Mouse (Mus musculus) lung, postnatal 0 days (tissue): ENCODE data around the gene Rinl. TPM values are rescaled to one million over a fixed set of nuclear protein-coding genes. Genes with fewer than 3 reads are reported as not detected.

Experiments
- ATAC-seq: fragments of 200-750 bp; cut with Nextera tagmentation; 2 replicates; pipeline ENCODE4 v1.8.0; 2017; ENCODE audit warnings: moderate library complexity
- DNase-seq: peaks from one replicate; pipeline ENCODE4 v3.0.0-alpha.2; 2016; ENCODE audit warnings: low spot score
- H3K27ac ChIP-seq: fragments of 300-500 bp; sonication (generic); 2 replicates; pipeline ENCODE4 v1.5.1; 2014; ENCODE audit warnings: antibody characterized with exemption, mild to moderate bottlenecking, low read length, mixed read lengths
- H3K27me3 ChIP-seq: fragments of 300-500 bp; sonication (generic); replicated peaks from 2 replicates; pipeline ENCODE4 v1.6.1; 2014; ENCODE audit warnings: low read length, mixed read lengths; ENCODE audit not compliant: insufficient read depth
- H3K36me3 ChIP-seq: fragments of 300-500 bp; sonication (generic); 2 replicates; pipeline ENCODE4 v1.6.1; 2014; ENCODE audit warnings: low read length, mixed read lengths; ENCODE audit not compliant: insufficient read depth
- H3K4me1 ChIP-seq: fragments of 300-500 bp; sonication (generic); 2 replicates; pipeline ENCODE4 v1.6.1; 2014; ENCODE audit warnings: antibody characterized with exemption, low read depth, low read length, mixed read lengths; ENCODE audit not compliant: insufficient read depth
- H3K4me2 ChIP-seq: fragments of 300-500 bp; sonication (generic); replicated peaks from 2 replicates; pipeline ENCODE4 v1.6.1; 2014; ENCODE audit warnings: low read depth, mild to moderate bottlenecking, low read length, moderate library complexity, mixed read lengths
- H3K4me3 ChIP-seq: fragments of 300-500 bp; sonication (generic); 2 replicates; pipeline ENCODE4 v1.5.1; 2014; ENCODE audit warnings: low read depth, low read length
- H3K9ac ChIP-seq: fragments of 300-500 bp; sonication (generic); replicated peaks from 2 replicates; pipeline ENCODE4 v1.6.1; 2014; ENCODE audit warnings: low read depth, mild to moderate bottlenecking
- H3K9me3 ChIP-seq: fragments of 300-500 bp; sonication (generic); 2 replicates; pipeline ENCODE4 v1.6.1; 2016; ENCODE audit warnings: low read length, mixed read lengths
- CTCF ChIP-seq: IDR thresholded peaks from 2 replicates; pipeline ENCODE4 v1.5.1; 2016; ENCODE audit warnings: antibody characterized with exemption, mild to moderate bottlenecking
- EP300 ChIP-seq: IDR thresholded peaks from 2 replicates; pipeline ENCODE4 v1.6.1; 2016; ENCODE audit warnings: antibody characterized with exemption, mild to moderate bottlenecking, control low read depth
- WGBS: fragments of 180-500 bp; shearing (Covaris S2); extraction: QIAGEN DNeasy Blood & Tissue Kit; methylation state at CpG from one replicate; pipeline ENCODE4 v1.1.7; 2014; 5-methylcytosine and 5-hydroxymethylcytosine counted together
- polyA plus RNA-seq: library from polyadenylated mRNA; unstranded; fragments of >200 nt; fragmentation: Nextera tagmentation; extraction: Ambion mirVana; gene quantifications from 2 replicates; pipeline ENCODE4 v1.2.1, GENCODE M21; 2015

Rinl gene
- polyA plus RNA-seq, 1 experiment from 2014 or later: 10.2 TPM

GRCm38 (mm10) chr7:28778825-28779224, 9.9 kb upstream of the Rinl start:
- WGBS: 82% methylated on average over 9 of the region's 9 CpGs
- Histone ChIP-seq H3K36me3 (no peaks in the 10 kb centered on the region), H3K4me3 (no peak overlapping the region), H3K4me1 (no peaks in the 10 kb centered on the region), H3K9me3 (no peaks in the 10 kb centered on the region), H3K9ac (no peak overlapping the region), H3K27me3 (no peaks in the 10 kb centered on the region), H3K27ac (no peak overlapping the region), H3K4me2 (no peak overlapping the region)
- no peak for TF ChIP-seq EP300
- no peak for TF ChIP-seq CTCF
- ATAC-seq (no peak), DNase-seq (no peak)

GRCm38 (mm10) chr7:28780067-28780658, 8.6 kb upstream of the Rinl start:
- H3K9ac ChIP-seq: no peak overlapping the region
- ATAC-seq (peak; percentile 83), DNase-seq (peak; percentile 92)
- H3K27me3 ChIP-seq: no peaks in the 10 kb centered on the region
- H3K4me2 ChIP-seq: no peak overlapping the region
- H3K36me3 ChIP-seq: no peaks in the 10 kb centered on the region; the same call in none of the 2 replicates
- no peak overlapping the region for H3K27ac ChIP-seq
- WGBS: 45% methylated on average over 6 of the region's 6 CpGs
- TF ChIP-seq CTCF (peak; percentile 84), EP300 (peak; percentile 20; the same call in 1 of the 2 replicates)
- no peak overlapping the region for H3K4me3 ChIP-seq
- H3K9me3 ChIP-seq: no peaks in the 10 kb centered on the region
- no peaks in the 10 kb centered on the region for H3K4me1 ChIP-seq

GRCm38 (mm10) chr7:28780857-28781256, 7.9 kb upstream of the Rinl start:
- Histone ChIP-seq H3K27me3 (no peaks in the 10 kb centered on the region), H3K9me3 (no peaks in the 10 kb centered on the region), H3K9ac (no peak overlapping the region), H3K4me3 (no peak overlapping the region), H3K36me3 (no peaks in the 10 kb centered on the region; the same call in none of the 2 replicates), H3K27ac (no peak overlapping the region), H3K4me2 (no peak overlapping the region), H3K4me1 (no peaks in the 10 kb centered on the region)
- no peak for TF ChIP-seq EP300
- no peak for TF ChIP-seq CTCF
- ATAC-seq (no peak), DNase-seq (no peak)
- WGBS: 72% methylated on average over 7 of the region's 7 CpGs

- H3K27ac ChIP-seq: no peak overlapping the region
- H3K4me1 ChIP-seq: no peaks in the 10 kb centered on the region
- ATAC-seq (no peak), DNase-seq (no peak)
- no peaks in the 10 kb centered on the region for H3K27me3 ChIP-seq
- H3K4me2 ChIP-seq: no peak overlapping the region
- TF ChIP-seq CTCF: no peak
- no peak for TF ChIP-seq EP300
- H3K9me3 ChIP-seq: no peaks in the 10 kb centered on the region
- no peak overlapping the region for H3K4me3 ChIP-seq
- WGBS: 85% methylated on average over 8 of the region's 8 CpGs
- no peaks in the 10 kb centered on the region; the same call in none of the 2 replicates for H3K36me3 ChIP-seq
- no peak overlapping the region for H3K9ac ChIP-seq
Measured at GRCm38 (mm10) chr7:28781261-28781663, 7.5 kb upstream of the Rinl start.

- no peak overlapping the region for H3K4me3 ChIP-seq
- no peaks in the 10 kb centered on the region for H3K27me3 ChIP-seq
- DNase-seq (no peak), ATAC-seq (no peak)
- 78% methylated on average over 4 of the region's 5 CpGs for WGBS
- H3K36me3 ChIP-seq: peaks cover 5% of the 10 kb centered on the region
- no peak overlapping the region for H3K27ac ChIP-seq
- no peak overlapping the region for H3K4me2 ChIP-seq
- TF ChIP-seq CTCF (no peak), EP300 (no peak)
- H3K9me3 ChIP-seq: no peaks in the 10 kb centered on the region
- no peak overlapping the region for H3K9ac ChIP-seq
- no peaks in the 10 kb centered on the region for H3K4me1 ChIP-seq
Measured at GRCm38 (mm10) chr7:28785161-28785560, 3.6 kb upstream of the Rinl start.

- DNase-seq: no peak
- no peak overlapping the region for H3K4me3 ChIP-seq
- TF ChIP-seq EP300: no peak
- no peak for TF ChIP-seq CTCF
- H3K4me2 ChIP-seq: no peak overlapping the region
- H3K9me3 ChIP-seq: no peaks in the 10 kb centered on the region
- H3K4me1 ChIP-seq: no peaks in the 10 kb centered on the region
- no peak overlapping the region for H3K9ac ChIP-seq
- no peak for ATAC-seq
- H3K27me3 ChIP-seq: no peaks in the 10 kb centered on the region
- no peak overlapping the region for H3K27ac ChIP-seq
- WGBS: 91% methylated on average over 9 of the region's 9 CpGs
- peaks cover 5% of the 10 kb centered on the region for H3K36me3 ChIP-seq
Measured at GRCm38 (mm10) chr7:28787884-28788283, 885 bp upstream of the Rinl start.

- 72% methylated on average over 3 of the region's 3 CpGs for WGBS
- H3K4me3 ChIP-seq: no peak overlapping the region
- ATAC-seq (no peak), DNase-seq (no peak)
- peaks cover 5% of the 10 kb centered on the region for H3K36me3 ChIP-seq
- H3K9ac ChIP-seq: no peak overlapping the region
- TF ChIP-seq EP300: no peak
- no peak for TF ChIP-seq CTCF
- H3K27me3 ChIP-seq: no peaks in the 10 kb centered on the region
- H3K9me3 ChIP-seq: no peaks in the 10 kb centered on the region
- H3K4me2 ChIP-seq: 0 out of 2 replicates have a peak overlapping the region, but pooled peaks have one; percentile 3
- H3K27ac ChIP-seq: no peak overlapping the region
- no peaks in the 10 kb centered on the region for H3K4me1 ChIP-seq
Measured at GRCm38 (mm10) chr7:28789235-28789634, 466 bp downstream of the Rinl start.
